Mouse (Mus musculus): Measurements from ENCODE around the gene Sel1l3. TPM values are rescaled to one million over a fixed set of nuclear protein-coding genes. Genes with fewer than 3 reads are reported as not detected.
A peak's percentile ranks its signal among the peaks of the same experiment; 100 is the strongest.

Gene Sel1l3
- polyA plus RNA-seq, 1 experiment = 28.6 TPM

- no peaks in the 10 kb centered on the region for H3K27me3 ChIP-seq (replicated peaks; ENCODE audit: control insufficient read depth, insufficient read depth, low read length)
- peaks cover 14% of the 10 kb centered on the region; the same call in 1 of the 2 replicates for H3K4me1 ChIP-seq (ENCODE audit: control insufficient read depth, insufficient read depth, low read length)
- peak; percentile 59 for DNase-seq
- WGBS = 73% methylated on average over 13 of the region's 13 CpGs
- 0 out of 2 replicates have a peak overlapping the region, but pooled peaks have one; percentile 12 for H3K27ac ChIP-seq (ENCODE audit: insufficient read depth, low read depth, low read length)
- no peak overlapping the region for H3K4me3 ChIP-seq (ENCODE audit: insufficient read depth, low read depth, low read length)
- H3K36me3 ChIP-seq (ENCODE audit: control insufficient read depth, insufficient read depth, low read length) = no peaks in the 10 kb centered on the region
- TF ChIP-seq POLR2A (IDR thresholded peaks at IDR 0.05; ENCODE audit: low read depth, low read length) (no peak), CTCF (conservative IDR thresholded peaks at IDR 0.05; ENCODE audit: insufficient read depth, insufficient read length, low read depth, low read length) (no peak)
Observed at GRCm38 (mm10) chr5:53193092-53194030, 20.4 kb downstream of the Sel1l3 start.

GRCm38 (mm10) chr5:53188608-53189007 lies 25.1 kb downstream of the Sel1l3 start:
- TF ChIP-seq CTCF (conservative IDR thresholded peaks at IDR 0.05; ENCODE audit: insufficient read depth, insufficient read length, low read depth, low read length) = no peak
- TF ChIP-seq POLR2A (IDR thresholded peaks at IDR 0.05; ENCODE audit: low read depth, low read length) = no peak
- H3K27me3 ChIP-seq (replicated peaks; ENCODE audit: control insufficient read depth, insufficient read depth, low read length) = no peaks in the 10 kb centered on the region
- no peaks in the 10 kb centered on the region for H3K36me3 ChIP-seq (ENCODE audit: control insufficient read depth, insufficient read depth, low read length)
- H3K27ac ChIP-seq (ENCODE audit: insufficient read depth, low read depth, low read length) = no peak overlapping the region
- DNase-seq = no peak
- no peak overlapping the region for H3K4me3 ChIP-seq (ENCODE audit: insufficient read depth, low read depth, low read length)
- no peaks in the 10 kb centered on the region for H3K4me1 ChIP-seq (ENCODE audit: control insufficient read depth, insufficient read depth, low read length)
- 84% methylated on average over 2 of the region's 2 CpGs for WGBS

- TF ChIP-seq CTCF (conservative IDR thresholded peaks at IDR 0.05; ENCODE audit: insufficient read depth, insufficient read length, low read depth, low read length) = no peak
- no peak for TF ChIP-seq POLR2A (IDR thresholded peaks at IDR 0.05; ENCODE audit: low read depth, low read length)
- no peak for DNase-seq
- no peak overlapping the region for H3K27ac ChIP-seq (ENCODE audit: insufficient read depth, low read depth, low read length)
Observed at GRCm38 (mm10) chr5:53187245-53187644, 26.5 kb downstream of the Sel1l3 start.

GRCm38 (mm10) chr5:53185803-53186202 lies 27.9 kb downstream of the Sel1l3 start:
- Histone ChIP-seq H3K27ac (ENCODE audit: insufficient read depth, low read depth, low read length) (no peak overlapping the region), H3K4me3 (ENCODE audit: insufficient read depth, low read depth, low read length) (no peak overlapping the region), H3K36me3 (ENCODE audit: control insufficient read depth, insufficient read depth, low read length) (no peaks in the 10 kb centered on the region), H3K4me1 (ENCODE audit: control insufficient read depth, insufficient read depth, low read length) (no peaks in the 10 kb centered on the region), H3K27me3 (replicated peaks; ENCODE audit: control insufficient read depth, insufficient read depth, low read length) (no peaks in the 10 kb centered on the region)
- TF ChIP-seq POLR2A (IDR thresholded peaks at IDR 0.05; ENCODE audit: low read depth, low read length) (no peak), CTCF (conservative IDR thresholded peaks at IDR 0.05; ENCODE audit: insufficient read depth, insufficient read length, low read depth, low read length) (no peak)
- WGBS = 92% methylated on average over 11 of the region's 11 CpGs
- DNase-seq = no peak

More at GRCm38 (mm10) chr5:53187245-53187644, 26.5 kb downstream of the Sel1l3 start:
- WGBS = 50% methylated on average over 10 of the region's 10 CpGs
- Histone ChIP-seq H3K36me3 (ENCODE audit: control insufficient read depth, insufficient read depth, low read length) (no peaks in the 10 kb centered on the region), H3K4me3 (ENCODE audit: insufficient read depth, low read depth, low read length) (no peak overlapping the region), H3K4me1 (ENCODE audit: control insufficient read depth, insufficient read depth, low read length) (no peaks in the 10 kb centered on the region), H3K27me3 (replicated peaks; ENCODE audit: control insufficient read depth, insufficient read depth, low read length) (no peaks in the 10 kb centered on the region)

- 92% methylated on average over 5 of the region's 5 CpGs for WGBS
- Histone ChIP-seq H3K4me1 (ENCODE audit: control insufficient read depth, insufficient read depth, low read length) (peaks cover 7% of the 10 kb centered on the region), H3K27ac (ENCODE audit: insufficient read depth, low read depth, low read length) (no peak overlapping the region), H3K27me3 (replicated peaks; ENCODE audit: control insufficient read depth, insufficient read depth, low read length) (no peaks in the 10 kb centered on the region), H3K4me3 (ENCODE audit: insufficient read depth, low read depth, low read length) (no peak overlapping the region), H3K36me3 (ENCODE audit: control insufficient read depth, insufficient read depth, low read length) (no peaks in the 10 kb centered on the region)
- no peak for DNase-seq
- TF ChIP-seq POLR2A (IDR thresholded peaks at IDR 0.05; ENCODE audit: low read depth, low read length) (no peak), CTCF (conservative IDR thresholded peaks at IDR 0.05; ENCODE audit: insufficient read depth, insufficient read length, low read depth, low read length) (no peak)
Observed at GRCm38 (mm10) chr5:53179965-53180364, 33.8 kb downstream of the Sel1l3 start.

GRCm38 (mm10) chr5:53176703-53177102 lies 37.0 kb downstream of the Sel1l3 start:
- Histone ChIP-seq H3K27me3 (replicated peaks; ENCODE audit: control insufficient read depth, insufficient read depth, low read length) (no peaks in the 10 kb centered on the region), H3K4me3 (ENCODE audit: insufficient read depth, low read depth, low read length) (no peak overlapping the region), H3K4me1 (ENCODE audit: control insufficient read depth, insufficient read depth, low read length) (peaks cover 13% of the 10 kb centered on the region), H3K27ac (ENCODE audit: insufficient read depth, low read depth, low read length) (peak overlapping the region; percentile 14; the same call in 1 of the 2 replicates), H3K36me3 (ENCODE audit: control insufficient read depth, insufficient read depth, low read length) (no peaks in the 10 kb centered on the region)
- DNase-seq = no peak
- TF ChIP-seq CTCF (conservative IDR thresholded peaks at IDR 0.05; ENCODE audit: insufficient read depth, insufficient read length, low read depth, low read length) (no peak), POLR2A (IDR thresholded peaks at IDR 0.05; ENCODE audit: low read depth, low read length) (no peak)
- 39% methylated on average over 6 of the region's 6 CpGs for WGBS

- 35% methylated on average over 2 of the region's 4 CpGs for WGBS
- TF ChIP-seq CTCF (conservative IDR thresholded peaks at IDR 0.05; ENCODE audit: insufficient read depth, insufficient read length, low read depth, low read length) (no peak), POLR2A (IDR thresholded peaks at IDR 0.05; ENCODE audit: low read depth, low read length) (no peak)
- Histone ChIP-seq H3K4me3 (ENCODE audit: insufficient read depth, low read depth, low read length) (no peak overlapping the region), H3K36me3 (ENCODE audit: control insufficient read depth, insufficient read depth, low read length) (no peaks in the 10 kb centered on the region), H3K4me1 (ENCODE audit: control insufficient read depth, insufficient read depth, low read length) (peaks cover 13% of the 10 kb centered on the region), H3K27ac (ENCODE audit: insufficient read depth, low read depth, low read length) (no peak overlapping the region), H3K27me3 (replicated peaks; ENCODE audit: control insufficient read depth, insufficient read depth, low read length) (no peaks in the 10 kb centered on the region)
- peak; percentile 45 for DNase-seq
Observed at GRCm38 (mm10) chr5:53176075-53176474, 37.7 kb downstream of the Sel1l3 start.

Data from kidney, adult 2 months (tissue).